Mouse (Mus musculus): ENCODE measurements at regions not wholly inside any gene's neighbourhood (a gene's known extent, or its start where the extent isn't known, plus 50 kb on each side); places are given as distances from the start of the nearest gene placed in this dataset.

DNA sequence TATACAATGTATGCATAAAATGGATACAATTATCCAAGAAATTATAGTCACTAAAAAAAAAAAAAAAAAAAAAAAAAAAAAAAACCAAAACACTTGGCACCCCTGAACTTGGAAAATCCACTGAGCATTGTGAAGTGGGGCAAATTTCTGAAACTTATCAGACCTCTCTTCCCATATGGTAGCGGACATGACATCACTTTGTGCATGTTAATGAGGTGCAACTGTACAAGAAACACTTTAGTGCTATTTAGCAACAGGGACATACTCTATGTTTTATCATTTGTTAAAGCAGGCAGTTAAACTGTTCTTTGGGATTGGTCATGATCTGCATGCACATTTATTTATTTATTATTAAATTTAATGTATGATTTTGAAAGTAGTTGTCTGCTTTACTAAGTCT, 489.7 kb downstream of the 1700129C05Rik start:
- TF ChIP-seq E2F4 (IDR thresholded peaks at IDR 0.05; ENCODE audit: borderline replicate concordance, low read depth, low read length) (no peak), TCF12 (IDR thresholded peaks at IDR 0.05; ENCODE audit: low read depth, low read length) (no peak), GATA1 (IDR thresholded peaks at IDR 0.05; ENCODE audit: low read depth, low read length) (no peak), BHLHE40 (IDR thresholded peaks at IDR 0.05; ENCODE audit: borderline replicate concordance, low read depth, low read length) (no peak), CHD2 (IDR thresholded peaks at IDR 0.05; ENCODE audit: low read length) (no peak), CHD1 (IDR thresholded peaks at IDR 0.05; ENCODE audit: low read depth, low read length) (no peak), POLR2A (IDR thresholded peaks at IDR 0.05; ENCODE audit: control insufficient read depth in 1 of 2, insufficient read depth in 1 of 2, low read depth in 1 of 2, low read length in 2 of 2, poor library complexity in 1 of 2) (no peak), CTCF (IDR thresholded peaks at IDR 0.05 in 2 of 3, conservative IDR thresholded peaks at IDR 0.05 in 1 of 3; ENCODE audit: control insufficient read depth in 1 of 3, insufficient read depth in 1 of 3, low read depth in 2 of 3, low read length in 3 of 3, poor library complexity in 1 of 3, severe bottlenecking in 1 of 3) (no peak), MXI1 (IDR thresholded peaks at IDR 0.05; ENCODE audit: low read depth, low read length) (no peak), MYC (IDR thresholded peaks at IDR 0.05; ENCODE audit: low read depth, low read length) (no peak), ZC3H11A (IDR thresholded peaks at IDR 0.05; ENCODE audit: low read depth, low read length) (no peak), GABPA (IDR thresholded peaks at IDR 0.05; ENCODE audit: low read depth, low read length) (no peak), MYB (IDR thresholded peaks at IDR 0.05; ENCODE audit: low read depth, low read length) (no peak)

Measured in MEL (cell line).